Mouse (Mus musculus): ENCODE results near the gene Ncor2. TPM values are rescaled to one million over a fixed set of nuclear protein-coding genes. Genes with fewer than 3 reads are reported as not detected.

The Ncor2 gene
- polyA plus RNA-seq, 1 experiment from 2014 or later, result 26.3 TPM

DNA sequence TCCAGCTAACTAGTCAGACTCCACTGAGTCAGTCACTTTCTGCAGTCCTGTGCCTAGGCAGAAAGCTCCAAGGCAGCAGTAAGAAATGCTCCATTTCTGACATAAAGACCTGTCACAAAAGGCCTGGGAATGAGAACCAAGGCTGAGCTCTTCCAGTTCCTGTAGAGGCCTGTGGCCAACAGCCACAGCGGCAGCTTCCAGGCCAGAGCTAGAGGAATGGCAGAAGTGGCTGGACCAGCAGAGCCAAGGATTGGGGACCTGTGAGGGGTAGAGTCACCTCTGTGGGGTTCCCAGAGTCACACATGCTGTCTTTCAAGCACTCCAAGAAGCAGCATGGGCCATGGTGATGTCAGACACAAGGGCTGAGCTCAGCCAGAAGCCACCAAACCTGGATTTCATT, 66.4 kb downstream of the Ncor2 start:
- Histone ChIP-seq H3K4me2 (no peak overlapping the region), H3K36me3 (peaks cover 35% of the 10 kb centered on the region), H3K4me3 (no peak overlapping the region), H3K9me3 (no peaks in the 10 kb centered on the region), H3K9ac (no peak overlapping the region), H3K27me3 (no peaks in the 10 kb centered on the region), H3K27ac (replicated peaks) (peak overlapping the region; percentile 81), H3K4me1 (replicated peaks) (peaks cover 33% of the 10 kb centered on the region)
- 68% methylated on average over 1 of the region's 1 CpGs for WGBS
- ATAC-seq (ENCODE audit: low FRiP score, low read depth), result peak; percentile 7; the same call in 1 of the 2 replicates

DNA sequence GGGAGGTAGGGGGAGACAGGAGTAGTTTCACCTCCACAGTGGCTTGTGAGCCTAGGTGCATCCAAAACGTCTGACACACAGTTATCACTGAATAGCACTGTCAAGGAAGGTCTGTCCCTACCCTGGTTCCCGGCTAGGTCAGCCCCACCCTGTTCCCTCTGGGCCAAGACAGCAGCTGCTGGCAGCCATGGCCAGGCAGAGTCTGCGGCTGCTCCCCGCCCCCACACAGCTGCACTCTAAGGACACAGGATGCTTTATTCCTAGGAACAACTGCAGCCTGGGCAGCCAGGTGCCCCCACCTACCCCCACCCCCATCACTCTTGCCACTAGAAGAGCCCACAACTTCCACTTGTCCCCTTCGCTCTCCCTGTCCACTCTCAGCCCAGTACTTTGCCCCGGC, 67.9 kb downstream of the Ncor2 start:
- peak; percentile 32; the same call in 1 of the 2 replicates for ATAC-seq (ENCODE audit: low FRiP score, low read depth)

DNA sequence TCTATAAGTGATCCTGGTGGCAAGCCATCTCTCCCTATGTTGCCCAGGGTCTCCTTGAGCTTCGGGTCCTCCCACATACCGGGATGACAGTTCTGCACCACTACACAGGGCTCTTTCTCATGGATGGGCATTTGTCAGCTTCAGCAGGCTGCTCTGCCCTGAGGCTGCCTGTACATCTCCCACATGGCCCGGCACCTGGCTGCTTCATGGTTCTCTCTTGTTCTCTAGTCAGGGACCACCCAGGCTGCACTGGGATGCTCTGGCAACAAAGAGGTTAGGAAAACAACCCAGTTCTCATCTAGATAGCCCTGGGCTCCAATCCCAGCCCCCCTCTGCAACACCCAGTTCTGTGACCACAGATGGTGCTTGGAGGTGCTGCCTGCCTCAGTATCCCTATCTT, 68.3 kb downstream of the Ncor2 start:
- Histone ChIP-seq H3K4me2 (no peak overlapping the region), H3K9me3 (no peaks in the 10 kb centered on the region), H3K27ac (replicated peaks) (peak overlapping the region; percentile 81), H3K36me3 (peaks cover 27% of the 10 kb centered on the region), H3K4me1 (replicated peaks) (peaks cover 38% of the 10 kb centered on the region), H3K9ac (no peak overlapping the region), H3K27me3 (no peaks in the 10 kb centered on the region), H3K4me3 (no peak overlapping the region)
- 18% methylated on average over 3 of the region's 3 CpGs for WGBS
- no peak for ATAC-seq (ENCODE audit: low FRiP score, low read depth)

More for the DNA sequence above, 67.9 kb downstream of the Ncor2 start:
- no peak overlapping the region for H3K4me2 ChIP-seq
- peaks cover 38% of the 10 kb centered on the region for H3K4me1 ChIP-seq (replicated peaks)
- no peaks in the 10 kb centered on the region for H3K9me3 ChIP-seq
- H3K27me3 ChIP-seq, result no peaks in the 10 kb centered on the region
- 0 out of 2 replicates have a peak overlapping the region, but pooled peaks have one; percentile 3 for H3K9ac ChIP-seq
- 33% methylated on average over 6 of the region's 6 CpGs for WGBS
- peaks cover 27% of the 10 kb centered on the region for H3K36me3 ChIP-seq
- H3K4me3 ChIP-seq, result no peak overlapping the region
- peak overlapping the region; percentile 81 for H3K27ac ChIP-seq (replicated peaks)

DNA sequence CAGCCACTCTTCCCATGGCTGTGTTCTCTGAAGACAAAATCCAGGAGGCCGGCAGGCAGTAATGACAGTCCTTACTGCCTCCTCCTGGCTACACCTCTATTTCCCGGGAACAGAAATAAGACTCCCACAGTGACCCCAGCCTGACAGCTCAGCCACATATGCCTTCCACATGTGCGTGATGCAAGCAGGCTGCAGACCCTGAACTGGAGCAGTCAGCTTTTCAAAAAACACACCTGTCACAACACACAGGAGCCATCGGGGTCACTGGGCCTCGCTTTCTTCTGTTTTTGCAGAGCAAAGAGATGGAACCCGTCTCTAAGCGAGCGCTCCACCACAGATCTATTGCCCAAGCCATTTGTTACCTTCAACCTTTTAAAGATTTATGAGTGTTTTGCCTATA, 68.8 kb downstream of the Ncor2 start:
- no peak overlapping the region for H3K27ac ChIP-seq (replicated peaks)
- H3K9ac ChIP-seq, result no peak overlapping the region
- WGBS, result 77% methylated on average over 8 of the region's 8 CpGs
- H3K27me3 ChIP-seq, result no peaks in the 10 kb centered on the region
- no peaks in the 10 kb centered on the region for H3K9me3 ChIP-seq
- H3K4me1 ChIP-seq (replicated peaks), result peaks cover 38% of the 10 kb centered on the region
- peaks cover 26% of the 10 kb centered on the region for H3K36me3 ChIP-seq
- ATAC-seq (ENCODE audit: low FRiP score, low read depth), result no peak
- no peak overlapping the region for H3K4me3 ChIP-seq
- H3K4me2 ChIP-seq, result no peak overlapping the region

DNA sequence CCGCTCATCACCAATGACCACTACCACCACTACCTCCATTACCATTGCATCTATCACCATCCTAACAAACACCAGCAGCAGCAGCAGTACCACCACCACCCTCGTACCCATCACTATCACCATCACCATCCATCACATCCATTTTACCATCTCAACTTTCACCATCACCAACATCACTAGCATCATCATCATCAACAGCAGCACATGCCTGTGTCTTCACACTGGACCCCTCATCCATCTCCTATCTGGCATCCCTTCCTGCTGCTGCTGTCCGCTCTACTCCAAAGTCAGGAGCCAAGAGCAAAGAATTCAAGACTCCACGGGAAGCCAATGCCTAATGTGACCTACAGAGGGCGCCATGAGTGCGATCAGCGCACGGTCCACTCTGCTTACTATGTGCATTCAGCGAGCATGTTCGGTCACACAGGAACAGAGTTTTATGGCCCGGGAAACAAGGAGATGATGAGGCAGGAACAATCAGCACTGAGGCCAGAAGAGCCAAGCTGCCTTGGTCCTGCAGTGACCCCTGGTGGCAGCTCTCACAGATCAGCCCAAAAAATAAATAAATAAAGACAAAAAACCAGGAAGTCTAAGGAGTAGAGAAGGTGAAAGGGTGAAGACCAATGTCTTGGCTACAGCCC, 71.9 kb downstream of the Ncor2 start:
- Histone ChIP-seq H3K9me3 (no peaks in the 10 kb centered on the region), H3K27me3 (no peaks in the 10 kb centered on the region), H3K9ac (no peak overlapping the region), H3K27ac (replicated peaks) (no peak overlapping the region), H3K4me1 (replicated peaks) (peaks cover 52% of the 10 kb centered on the region), H3K4me2 (no peak overlapping the region), H3K36me3 (peaks cover 21% of the 10 kb centered on the region), H3K4me3 (no peak overlapping the region)
- no peak for ATAC-seq (ENCODE audit: low FRiP score, low read depth)
- WGBS, result 58% methylated on average over 11 of the region's 11 CpGs

DNA sequence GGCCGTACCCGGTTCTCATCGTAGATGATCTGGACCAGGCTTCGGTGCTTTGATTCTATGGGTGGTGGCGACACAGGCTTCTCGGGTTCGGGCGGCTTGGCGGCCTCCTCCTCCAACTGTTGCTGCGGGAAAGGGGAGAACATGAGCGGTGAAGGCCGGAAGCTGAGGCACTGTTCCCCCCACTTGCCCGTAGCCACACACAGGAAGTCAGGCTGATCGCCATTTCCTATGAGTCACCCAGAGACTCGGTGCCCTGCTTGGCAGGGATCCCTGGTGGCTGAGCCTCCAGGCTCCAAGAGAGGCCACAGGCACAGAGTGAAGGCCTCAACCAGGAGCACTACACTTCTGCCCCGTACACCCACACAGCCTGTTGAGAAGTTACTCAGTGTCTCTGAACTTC, 72.8 kb downstream of the Ncor2 start:
- Histone ChIP-seq H3K9me3 (no peaks in the 10 kb centered on the region), H3K4me3 (no peak overlapping the region), H3K27me3 (no peaks in the 10 kb centered on the region), H3K36me3 (peaks cover 28% of the 10 kb centered on the region), H3K4me2 (no peak overlapping the region), H3K4me1 (replicated peaks) (peaks cover 45% of the 10 kb centered on the region), H3K27ac (replicated peaks) (no peak overlapping the region), H3K9ac (no peak overlapping the region)
- WGBS, result 86% methylated on average over 16 of the region's 16 CpGs
- no peak for ATAC-seq (ENCODE audit: low FRiP score, low read depth)

DNA sequence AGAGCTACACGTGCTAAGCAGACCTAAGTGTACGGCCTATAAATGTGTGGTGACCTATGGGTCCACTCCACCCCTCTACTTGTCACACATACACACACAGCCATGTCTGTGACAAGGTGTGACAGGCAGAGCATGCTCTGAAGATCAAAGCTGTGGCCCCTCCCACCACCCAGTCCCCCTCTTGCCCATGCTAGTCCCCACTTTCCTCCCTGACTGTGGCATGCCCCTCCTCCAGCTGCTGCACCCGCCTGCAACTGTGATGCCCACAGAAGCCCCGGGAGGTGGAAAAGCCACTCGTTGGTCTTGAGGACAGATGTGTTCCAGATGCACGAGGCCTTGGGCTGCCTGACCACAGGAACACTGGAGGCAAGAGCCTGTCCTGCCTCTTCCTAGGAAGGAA, 74.2 kb downstream of the Ncor2 start:
- Histone ChIP-seq H3K27ac (replicated peaks) (0 out of 2 replicates have a peak overlapping the region, but pooled peaks have one; percentile 19), H3K9ac (no peak overlapping the region), H3K4me3 (no peak overlapping the region)

DNA sequence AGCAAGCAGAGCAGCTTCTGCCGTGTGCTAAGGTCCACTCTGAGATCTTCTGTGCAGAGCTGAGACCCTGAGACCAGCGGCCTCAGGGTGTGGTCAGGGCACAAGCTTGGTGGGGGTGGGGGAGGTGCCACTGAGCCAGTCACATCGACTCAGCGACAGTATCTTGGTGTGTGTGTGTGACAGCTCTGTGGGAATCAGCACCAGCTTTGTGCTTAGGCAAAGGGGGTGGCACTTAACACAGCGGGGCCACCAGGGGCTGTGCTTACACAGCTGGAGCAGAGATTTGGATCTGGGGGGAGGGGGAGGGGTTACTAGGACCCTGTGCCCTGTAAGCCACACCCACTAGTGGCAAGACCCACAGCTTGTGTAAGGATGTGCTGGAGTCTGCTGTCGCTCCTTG, 75.6 kb downstream of the Ncor2 start:
- 13% methylated on average over 6 of the region's 6 CpGs for WGBS
- no peaks in the 10 kb centered on the region for H3K27me3 ChIP-seq
- no peak overlapping the region for H3K4me3 ChIP-seq
- peaks cover 33% of the 10 kb centered on the region for H3K4me1 ChIP-seq (replicated peaks)
- ATAC-seq (ENCODE audit: low FRiP score, low read depth), result peak; percentile 19
- peaks cover 20% of the 10 kb centered on the region for H3K36me3 ChIP-seq
- H3K27ac ChIP-seq (replicated peaks), result peak overlapping the region; percentile 81
- H3K4me2 ChIP-seq, result no peak overlapping the region
- H3K9me3 ChIP-seq, result no peaks in the 10 kb centered on the region
- no peak overlapping the region for H3K9ac ChIP-seq

More for the DNA sequence above, 74.2 kb downstream of the Ncor2 start:
- 79% methylated on average over 6 of the region's 6 CpGs for WGBS
- H3K4me2 ChIP-seq, result no peak overlapping the region
- H3K4me1 ChIP-seq (replicated peaks), result peaks cover 33% of the 10 kb centered on the region
- no peaks in the 10 kb centered on the region for H3K27me3 ChIP-seq
- no peaks in the 10 kb centered on the region for H3K9me3 ChIP-seq
- H3K36me3 ChIP-seq, result peaks cover 29% of the 10 kb centered on the region
- ATAC-seq (ENCODE audit: low FRiP score, low read depth), result no peak

DNA sequence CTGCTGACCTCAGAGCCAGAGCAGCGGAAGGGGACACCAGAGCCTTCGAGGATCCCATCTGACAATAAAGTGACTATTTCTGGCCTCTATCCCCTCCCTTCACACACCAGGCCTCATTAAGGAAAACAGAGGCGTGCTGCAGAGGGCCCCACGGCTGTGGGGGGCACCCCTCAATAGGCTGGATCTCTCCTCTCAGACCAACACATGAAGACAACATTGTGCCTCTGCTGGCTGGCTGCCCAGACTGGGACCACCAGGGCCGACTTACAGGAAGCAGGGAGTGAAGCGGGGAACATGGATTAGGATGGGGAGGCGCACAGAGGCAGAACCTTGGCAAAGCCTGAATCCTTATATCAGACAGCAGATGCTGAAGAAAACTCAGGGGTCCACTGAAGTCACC, 76.1 kb downstream of the Ncor2 start:
- H3K27ac ChIP-seq (replicated peaks), result peak overlapping the region; percentile 81
- no peaks in the 10 kb centered on the region for H3K9me3 ChIP-seq
- no peak overlapping the region for H3K4me2 ChIP-seq
- no peak overlapping the region for H3K4me3 ChIP-seq
- WGBS, result 33% methylated on average over 7 of the region's 7 CpGs
- H3K4me1 ChIP-seq (replicated peaks), result peaks cover 33% of the 10 kb centered on the region
- H3K36me3 ChIP-seq, result peaks cover 16% of the 10 kb centered on the region
- peak; percentile 80 for ATAC-seq (ENCODE audit: low FRiP score, low read depth)
- no peak overlapping the region for H3K9ac ChIP-seq
- H3K27me3 ChIP-seq, result no peaks in the 10 kb centered on the region

DNA sequence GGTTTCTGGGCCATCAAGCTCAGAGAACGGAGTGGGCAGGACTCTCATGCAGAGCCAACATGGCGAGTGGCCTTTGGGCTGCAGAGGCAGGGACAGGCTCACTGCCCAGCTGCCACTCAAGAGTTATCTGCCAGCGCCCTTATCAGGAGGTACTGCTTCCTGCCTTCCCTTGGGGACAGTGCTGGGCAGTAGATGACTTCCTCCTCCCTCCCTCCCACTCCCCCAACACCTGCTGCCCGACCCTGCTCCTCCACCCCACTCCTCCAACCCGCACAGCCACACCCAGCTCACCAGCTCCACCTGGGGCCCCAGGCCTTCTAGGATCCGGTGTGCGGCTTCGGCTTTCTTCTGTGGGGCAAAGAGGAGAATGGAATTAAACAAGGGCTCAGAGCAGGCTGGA, 76.7 kb downstream of the Ncor2 start:
- H3K27me3 ChIP-seq, result no peaks in the 10 kb centered on the region
- H3K4me2 ChIP-seq, result no peak overlapping the region
- no peak overlapping the region for H3K4me3 ChIP-seq
- peaks cover 21% of the 10 kb centered on the region for H3K36me3 ChIP-seq
- no peak overlapping the region for H3K9ac ChIP-seq
- no peak for ATAC-seq (ENCODE audit: low FRiP score, low read depth)
- WGBS, result 68% methylated on average over 8 of the region's 8 CpGs
- peaks cover 33% of the 10 kb centered on the region for H3K4me1 ChIP-seq (replicated peaks)
- peak overlapping the region; percentile 81 for H3K27ac ChIP-seq (replicated peaks)
- no peaks in the 10 kb centered on the region for H3K9me3 ChIP-seq

DNA sequence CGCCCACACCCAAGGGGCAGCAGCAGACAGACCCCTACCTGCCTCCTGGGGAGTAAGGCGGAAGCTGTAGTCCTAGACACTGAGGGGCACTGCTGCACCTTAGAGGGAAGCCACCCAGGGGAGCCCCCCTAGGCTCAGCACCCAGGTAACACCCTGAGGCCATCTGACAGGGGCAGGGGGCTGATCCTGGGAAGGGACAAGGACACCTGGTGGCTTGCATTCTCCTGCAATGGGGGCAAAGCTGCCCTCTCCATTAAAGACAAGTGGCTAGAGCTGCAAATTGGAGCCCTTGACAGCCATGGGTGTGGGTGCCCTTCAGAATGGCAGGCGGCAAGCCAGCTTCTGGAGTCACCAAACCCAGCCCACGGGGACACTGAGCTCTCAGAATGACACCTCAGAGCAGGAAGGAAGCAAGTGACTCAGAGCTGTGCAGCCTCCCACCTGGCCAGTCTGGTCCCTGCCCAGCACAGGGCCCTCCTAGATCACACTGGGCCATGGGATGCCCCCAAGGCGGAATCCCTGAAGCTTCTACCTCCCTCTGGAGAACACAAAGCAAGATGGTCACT, 79.2 kb downstream of the Ncor2 start:
- Histone ChIP-seq H3K4me1 (replicated peaks) (peaks cover 48% of the 10 kb centered on the region), H3K4me2 (no peak overlapping the region), H3K36me3 (peaks cover 21% of the 10 kb centered on the region), H3K27ac (replicated peaks) (no peak overlapping the region), H3K9ac (no peak overlapping the region), H3K27me3 (no peaks in the 10 kb centered on the region), H3K4me3 (no peak overlapping the region), H3K9me3 (no peaks in the 10 kb centered on the region)
- no peak for ATAC-seq (ENCODE audit: low FRiP score, low read depth)
- 89% methylated on average over 5 of the region's 5 CpGs for WGBS

DNA sequence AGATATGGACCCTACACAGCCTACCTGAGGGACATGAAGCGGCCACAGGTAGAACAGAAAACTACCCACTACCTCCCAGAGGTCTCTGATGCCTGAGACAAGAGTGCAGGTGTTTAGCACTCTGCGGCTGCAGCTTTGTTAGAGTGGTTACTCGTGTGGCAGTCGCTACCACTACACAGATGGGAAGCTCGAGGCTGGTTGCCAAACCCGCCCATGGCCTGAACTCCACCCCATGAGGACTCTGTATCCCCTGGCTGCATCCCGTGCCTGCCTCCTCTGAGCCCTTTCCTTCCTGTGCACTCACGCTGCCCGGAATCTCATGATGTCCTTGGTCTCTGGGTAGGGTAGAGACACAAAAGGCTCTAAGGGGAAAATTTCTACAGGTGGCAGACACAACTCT, 80.3 kb downstream of the Ncor2 start:
- Histone ChIP-seq H3K4me2 (no peak overlapping the region), H3K36me3 (peaks cover 21% of the 10 kb centered on the region), H3K4me1 (replicated peaks) (peaks cover 47% of the 10 kb centered on the region)

More for the DNA sequence above, 80.3 kb downstream of the Ncor2 start:
- Histone ChIP-seq H3K27me3 (no peaks in the 10 kb centered on the region), H3K9ac (no peak overlapping the region), H3K27ac (replicated peaks) (no peak overlapping the region), H3K4me3 (no peak overlapping the region), H3K9me3 (no peaks in the 10 kb centered on the region)
- no peak for ATAC-seq (ENCODE audit: low FRiP score, low read depth)
- 90% methylated on average over 9 of the region's 9 CpGs for WGBS
